Mouse (Mus musculus) G1E (cell line): ENCODE results near the gene Gm3402. TPM values are rescaled to one million over a fixed set of nuclear protein-coding genes. Genes with fewer than 3 reads are reported as not detected.
"Not testable (repeated sequence)": the region's sequence is repeated elsewhere in the genome, so short reads cannot be mapped to it uniquely, and the experiment has no call there.

ENCODE experiments used
- ATAC-seq: 2 replicates; pipeline ENCODE4 v1.8.0; 2016; ENCODE audit warnings: mild to moderate bottlenecking; ENCODE audit not compliant: insufficient number of reproducible peaks, poor library complexity, low FRiP score, severe bottlenecking; ENCODE audit errors: extremely low read depth
- DNase-seq: peaks from one replicate; pipeline ENCODE4 v3.0.0; 2012; ENCODE audit warnings: low spot score
- H3K27me3 ChIP-seq: 2 replicates; pipeline ENCODE4 v1.6.1; 2012; ENCODE audit warnings: mild to moderate bottlenecking, low read length, inconsistent platforms; ENCODE audit not compliant: insufficient read depth
- H3K36me3 ChIP-seq: replicated peaks from 2 replicates; pipeline ENCODE3; 2012; ENCODE audit warnings: mild to moderate bottlenecking, inconsistent platforms
- H3K4me1 ChIP-seq: 2 replicates; pipeline ENCODE4 v1.6.1; 2012; ENCODE audit warnings: low read depth, low read length, inconsistent platforms, mixed read lengths; ENCODE audit not compliant: insufficient read depth
- H3K4me3 ChIP-seq: 2 replicates; pipeline ENCODE4 v1.5.1; 2012; ENCODE audit warnings: low read depth, mild to moderate bottlenecking, inconsistent platforms, low read length, moderate library complexity, mixed read lengths
- H3K9me3 ChIP-seq: replicated peaks from 2 replicates; pipeline ENCODE4 v1.6.1; 2012; ENCODE audit warnings: inconsistent platforms
- CTCF ChIP-seq: IDR thresholded peaks from 2 replicates; pipeline ENCODE4 v1.5.1; 2012; ENCODE audit warnings: low read depth, low read length, inconsistent platforms, mixed read lengths
- GATA1 ChIP-seq: IDR thresholded peaks from 2 replicates; pipeline ENCODE4 v1.6.1; 2012; ENCODE audit warnings: borderline replicate concordance, low read length, inconsistent platforms, mixed read lengths
- GATA2 ChIP-seq: IDR thresholded peaks from 2 replicates; pipeline ENCODE4 v1.6.1; 2012; ENCODE audit warnings: low read depth, low read length, inconsistent platforms, borderline replicate concordance
- POLR2AphosphoS5 ChIP-seq: IDR thresholded peaks from 2 replicates; pipeline ENCODE4 v1.6.1; 2012; ENCODE audit warnings: low read depth, low read length, inconsistent platforms; ENCODE audit not compliant: insufficient replicate concordance
- TAL1 ChIP-seq: conservative IDR thresholded peaks from 2 replicates; pipeline ENCODE4 v1.6.1; 2012; ENCODE audit warnings: low read depth, low read length, inconsistent platforms, mixed read lengths
- polyA plus RNA-seq: library from polyadenylated mRNA; stranded (reverse); fragments of >175 nt; gene quantifications from 2 replicates; pipeline ENCODE4 v1.2.3, GENCODE M21; 2012
- total RNA-seq, 2 experiments: library from RNA; stranded (forward) in 1 of 2; stranded (reverse) in 1 of 2; fragments of 200-1000 nt in 1 of 2; fragments of >200 nt in 1 of 2; fragmentation: Nextera tagmentation in 1 of 2; gene quantifications; 2 replicates each; pipeline ENCODE4 v1.2.3; 2014 to 2017

The Gm3402 gene
- total RNA-seq (2014; fragmentation: Nextera tagmentation) (not detected in 2 replicates), total RNA-seq (2017) (not detected in 2 replicates), polyA plus RNA-seq (not detected in 2 replicates)

- not testable (repeated sequence) for H3K4me1 ChIP-seq, H3K9me3 ChIP-seq, DNase-seq, H3K4me3 ChIP-seq, ATAC-seq, H3K27me3 ChIP-seq, H3K36me3 ChIP-seq
Observed at GRCm38 (mm10) chr5:146513823-146514222, at the start of gene Gm3402. TSS of gene Gm3402 (plus strand) at chr5:146514123.

- TF ChIP-seq GATA2 (no peak), POLR2AphosphoS5 (no peak), CTCF (no peak), TAL1 (no peak), GATA1 (no peak)
- ATAC-seq (no peak), DNase-seq (no peak)
- H3K4me3 ChIP-seq, result no peak overlapping the region
- no peaks in the 10 kb centered on the region for H3K36me3 ChIP-seq
- H3K4me1 ChIP-seq, result no peaks in the 10 kb centered on the region
- H3K27me3 ChIP-seq, result no peaks in the 10 kb centered on the region
- H3K9me3 ChIP-seq, result peaks cover 34% of the 10 kb centered on the region
Observed at GRCm38 (mm10) chr5:146466663-146467062, 47.3 kb upstream of the Gm3402 start.

- Histone ChIP-seq H3K27me3 (no peaks in the 10 kb centered on the region), H3K4me3 (no peak overlapping the region; the same call in 1 of the 2 replicates), H3K4me1 (no peaks in the 10 kb centered on the region), H3K9me3 (peaks cover 37% of the 10 kb centered on the region), H3K36me3 (no peaks in the 10 kb centered on the region)
- DNase-seq (no peak), ATAC-seq (no peak)
- no peak for TF ChIP-seq GATA2
- no peak for TF ChIP-seq POLR2AphosphoS5
- no peak for TF ChIP-seq GATA1
- no peak for TF ChIP-seq CTCF
- no peak for TF ChIP-seq TAL1
Observed at GRCm38 (mm10) chr5:146468311-146468710, 45.6 kb upstream of the Gm3402 start.

GRCm38 (mm10) chr5:146470821-146471220 is 43.1 kb upstream of the Gm3402 start:
- no peaks in the 10 kb centered on the region for H3K27me3 ChIP-seq
- no peak for ATAC-seq
- DNase-seq, result no peak
- H3K36me3 ChIP-seq, result no peaks in the 10 kb centered on the region
- no peak overlapping the region for H3K4me3 ChIP-seq
- H3K4me1 ChIP-seq, result no peaks in the 10 kb centered on the region
- TF ChIP-seq TAL1 (no peak), POLR2AphosphoS5 (no peak), GATA1 (no peak), GATA2 (no peak), CTCF (no peak)
- H3K9me3 ChIP-seq, result peaks cover 30% of the 10 kb centered on the region

GRCm38 (mm10) chr5:146471311-146471710 is 42.6 kb upstream of the Gm3402 start:
- Histone ChIP-seq H3K4me3 (no peak overlapping the region), H3K27me3 (no peaks in the 10 kb centered on the region), H3K4me1 (no peaks in the 10 kb centered on the region), H3K9me3 (peaks cover 30% of the 10 kb centered on the region), H3K36me3 (no peaks in the 10 kb centered on the region)
- TF ChIP-seq CTCF (no peak), POLR2AphosphoS5 (no peak), GATA2 (no peak)
- ATAC-seq (no peak), DNase-seq (no peak)

- no peaks in the 10 kb centered on the region for H3K4me1 ChIP-seq
- DNase-seq (no peak), ATAC-seq (no peak)
- H3K36me3 ChIP-seq, result no peaks in the 10 kb centered on the region
- H3K4me3 ChIP-seq, result no peak overlapping the region
- H3K27me3 ChIP-seq, result no peaks in the 10 kb centered on the region
- TF ChIP-seq GATA2 (no peak), TAL1 (no peak), POLR2AphosphoS5 (no peak), CTCF (no peak), GATA1 (no peak)
- H3K9me3 ChIP-seq, result peaks cover 28% of the 10 kb centered on the region
Observed at GRCm38 (mm10) chr5:146471821-146472220, 42.1 kb upstream of the Gm3402 start.

- not testable (repeated sequence) for ATAC-seq, H3K36me3 ChIP-seq, H3K9me3 ChIP-seq, H3K27me3 ChIP-seq, H3K4me1 ChIP-seq, DNase-seq, H3K4me3 ChIP-seq
Observed at GRCm38 (mm10) chr5:146479564-146479963, 34.4 kb upstream of the Gm3402 start.

GRCm38 (mm10) chr5:146481665-146482064 is 32.3 kb upstream of the Gm3402 start, which contains the start of gene Gm6408:
TSS of gene Gm6408 (plus strand) at chr5:146481965.
- ATAC-seq, H3K9me3 ChIP-seq, DNase-seq, H3K4me3 ChIP-seq, H3K4me1 ChIP-seq, H3K36me3 ChIP-seq, H3K27me3 ChIP-seq: not testable (repeated sequence)

- not testable (repeated sequence) for H3K36me3 ChIP-seq, H3K4me3 ChIP-seq, H3K4me1 ChIP-seq, H3K27me3 ChIP-seq, ATAC-seq, DNase-seq, H3K9me3 ChIP-seq
Observed at GRCm38 (mm10) chr5:146488959-146489358, 25.0 kb upstream of the Gm3402 start.

GRCm38 (mm10) chr5:146491063-146491462 is 22.9 kb upstream of the Gm3402 start, which contains the start of gene Gm6370:
TSS of gene Gm6370 (plus strand) at chr5:146491363.
- not testable (repeated sequence) for DNase-seq, H3K4me1 ChIP-seq, H3K27me3 ChIP-seq, ATAC-seq, H3K36me3 ChIP-seq, H3K9me3 ChIP-seq, H3K4me3 ChIP-seq
